Mouse (Mus musculus): ENCODE results near the gene Hand1. TPM values are rescaled to one million over a fixed set of nuclear protein-coding genes. Genes with fewer than 3 reads are reported as not detected.
"Not testable (repeated sequence)": the region's sequence is repeated elsewhere in the genome, so short reads cannot be mapped to it uniquely, and the experiment has no call there.

Hand1 gene
- total and polyA plus RNA-seq, 3 experiments, result 7.7 to 23.8 (median 18.8) TPM

- no peak for DNase-seq
These were observed 1.4 kb upstream of the Hand1 start for GRCm38 (mm10) chr11:57834031-57834430.

DNA sequence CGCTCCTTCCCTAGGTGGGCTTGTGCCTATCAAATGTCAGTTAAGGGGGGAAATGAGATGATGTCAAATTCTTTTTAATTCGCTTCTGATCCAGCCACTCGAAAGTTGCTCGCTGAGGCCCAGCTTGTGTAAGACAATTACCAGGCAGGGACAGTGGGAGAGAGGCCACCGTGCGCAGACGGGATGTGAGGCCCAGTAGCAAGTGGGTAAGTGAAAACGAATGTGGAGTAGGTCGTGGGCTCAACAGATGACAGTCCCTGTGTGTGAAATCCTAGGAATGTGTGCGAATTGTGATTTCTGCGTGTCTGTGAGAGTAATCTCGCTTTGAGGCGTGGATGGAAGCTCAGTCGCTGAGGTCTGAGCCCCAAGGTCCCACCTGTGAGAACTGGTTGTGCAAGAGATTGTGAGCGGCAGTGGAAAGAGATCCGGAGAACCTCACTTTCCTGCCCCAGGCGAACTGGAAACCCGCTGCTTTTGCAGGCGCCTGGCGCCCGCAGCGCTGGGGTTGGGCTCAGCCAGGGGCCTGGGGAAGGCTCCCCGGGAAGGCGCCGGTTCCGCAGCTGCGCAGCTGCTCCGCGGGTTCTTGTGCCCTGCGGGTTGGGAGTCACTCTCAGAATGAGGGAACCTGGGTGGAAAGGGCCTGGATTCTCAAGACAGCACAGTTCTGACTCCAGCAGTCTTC is 819 bp upstream of the Hand1 start:
- no peak for DNase-seq

DNA sequence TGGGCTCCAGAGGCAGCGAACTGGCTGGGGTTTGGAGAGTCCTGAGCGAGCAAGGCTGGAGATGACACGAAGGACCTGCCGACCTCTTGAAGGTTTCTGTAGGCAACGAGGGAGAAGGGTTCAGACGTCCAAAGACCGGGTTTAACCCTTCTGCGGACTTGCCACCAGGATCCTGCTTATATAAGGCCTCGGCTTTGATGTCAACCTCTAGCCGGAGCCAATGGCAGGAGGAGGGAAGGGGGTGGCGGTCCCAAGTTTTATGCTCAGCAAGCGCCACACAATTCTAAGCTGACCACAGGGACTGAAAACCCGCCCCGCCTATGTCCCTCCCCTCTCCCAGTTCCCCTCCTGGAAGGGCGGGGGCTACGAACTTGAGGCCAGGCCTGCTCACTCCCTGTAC is 757 bp downstream of the Hand1 start:
- no peak for DNase-seq

GRCm38 (mm10) chr11:57831281-57831781 is 1.3 kb downstream of the Hand1 start:
- no peak for DNase-seq

DNA sequence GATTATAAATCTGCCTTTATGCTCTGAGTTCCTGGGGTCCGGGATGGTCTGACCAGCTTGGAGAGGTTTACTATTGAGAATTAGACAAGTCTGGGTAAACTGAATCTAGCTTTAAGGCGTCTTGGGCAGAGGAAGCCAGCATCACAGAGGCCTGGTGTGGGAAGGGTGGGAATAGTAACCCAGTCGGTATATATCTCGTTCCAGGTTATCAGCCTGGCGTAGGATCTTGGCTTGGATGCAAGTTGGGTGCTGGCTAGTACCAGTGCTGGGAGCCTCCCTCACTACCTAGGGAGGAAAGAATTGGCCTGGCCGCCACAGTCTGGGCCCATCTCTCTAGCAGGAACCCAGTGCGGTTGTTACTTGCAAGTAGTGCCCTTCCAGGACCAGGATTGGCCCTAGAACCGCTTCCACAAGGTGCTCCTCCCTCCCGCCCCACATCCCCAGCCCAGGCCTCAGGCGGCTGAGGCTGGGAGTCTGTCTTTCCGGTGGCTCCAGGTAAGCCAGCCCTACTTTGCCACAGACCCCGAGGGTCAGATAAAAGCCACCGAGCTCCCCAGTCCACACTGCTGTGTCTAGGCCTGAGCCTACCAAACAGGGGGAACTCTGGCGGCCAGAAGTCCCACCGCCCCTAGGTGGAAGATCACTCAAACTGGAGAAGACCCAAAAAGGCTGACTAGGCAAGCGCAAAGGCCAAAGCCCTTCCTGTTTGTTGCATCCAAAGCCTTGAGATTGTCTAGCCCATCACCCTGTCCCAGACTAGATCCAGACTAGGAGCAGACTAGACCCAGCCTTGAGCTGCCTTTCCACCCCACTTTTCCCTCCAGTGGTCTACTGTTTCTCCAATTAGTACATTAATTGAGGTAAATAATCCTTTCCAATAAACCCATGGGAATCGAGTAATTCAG is 2.5 kb downstream of the Hand1 start:
- no peak for DNase-seq

DNA sequence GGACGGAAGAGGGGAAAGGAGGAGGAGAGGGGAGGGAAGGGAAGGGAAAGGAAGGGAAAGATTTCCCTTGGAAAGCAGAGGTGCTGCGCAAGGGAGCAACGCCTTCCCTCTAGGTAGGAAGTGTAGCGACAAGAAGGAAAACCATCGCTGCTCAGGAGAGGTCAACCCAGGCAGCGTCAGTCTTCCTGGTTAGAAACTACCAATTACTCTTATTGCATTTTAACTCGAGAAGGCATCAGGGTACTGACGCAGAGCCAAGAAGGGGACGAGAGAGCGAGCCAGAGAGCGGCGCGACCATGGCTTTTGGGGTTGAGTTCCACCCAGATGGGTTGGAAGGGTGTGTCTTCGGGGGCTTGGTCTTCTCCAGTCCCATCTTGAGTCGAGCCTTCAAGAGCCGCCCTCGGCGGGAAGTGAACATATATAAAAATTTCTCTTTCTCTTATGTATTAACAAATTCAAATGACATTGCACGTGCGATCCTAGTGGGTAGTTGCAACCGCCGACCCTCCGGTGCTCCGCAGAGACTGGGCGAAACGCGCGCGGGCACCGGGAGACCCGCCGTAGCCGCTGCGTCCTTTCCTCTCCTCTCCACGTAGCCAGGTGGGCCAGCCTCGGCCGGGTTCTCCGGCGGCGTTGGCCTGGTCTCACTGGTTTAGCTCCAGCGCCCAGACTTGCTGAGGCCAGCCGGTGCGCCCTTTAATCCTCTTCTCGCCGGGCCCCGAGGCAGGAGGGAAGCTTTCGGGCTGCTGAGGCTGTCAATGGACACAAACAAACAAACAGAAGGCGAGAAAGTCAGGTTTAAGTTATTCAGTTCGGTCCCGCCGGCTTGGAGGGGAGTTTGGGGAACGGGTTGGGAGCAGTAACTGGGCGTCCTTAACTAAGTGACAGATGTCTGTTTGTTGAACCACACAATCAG is 3.4 kb downstream of the Hand1 start:
- DNase-seq, result no peak

GRCm38 (mm10) chr11:57827915-57828545 is 4.6 kb downstream of the Hand1 start:
- DNase-seq, result no peak

DNA sequence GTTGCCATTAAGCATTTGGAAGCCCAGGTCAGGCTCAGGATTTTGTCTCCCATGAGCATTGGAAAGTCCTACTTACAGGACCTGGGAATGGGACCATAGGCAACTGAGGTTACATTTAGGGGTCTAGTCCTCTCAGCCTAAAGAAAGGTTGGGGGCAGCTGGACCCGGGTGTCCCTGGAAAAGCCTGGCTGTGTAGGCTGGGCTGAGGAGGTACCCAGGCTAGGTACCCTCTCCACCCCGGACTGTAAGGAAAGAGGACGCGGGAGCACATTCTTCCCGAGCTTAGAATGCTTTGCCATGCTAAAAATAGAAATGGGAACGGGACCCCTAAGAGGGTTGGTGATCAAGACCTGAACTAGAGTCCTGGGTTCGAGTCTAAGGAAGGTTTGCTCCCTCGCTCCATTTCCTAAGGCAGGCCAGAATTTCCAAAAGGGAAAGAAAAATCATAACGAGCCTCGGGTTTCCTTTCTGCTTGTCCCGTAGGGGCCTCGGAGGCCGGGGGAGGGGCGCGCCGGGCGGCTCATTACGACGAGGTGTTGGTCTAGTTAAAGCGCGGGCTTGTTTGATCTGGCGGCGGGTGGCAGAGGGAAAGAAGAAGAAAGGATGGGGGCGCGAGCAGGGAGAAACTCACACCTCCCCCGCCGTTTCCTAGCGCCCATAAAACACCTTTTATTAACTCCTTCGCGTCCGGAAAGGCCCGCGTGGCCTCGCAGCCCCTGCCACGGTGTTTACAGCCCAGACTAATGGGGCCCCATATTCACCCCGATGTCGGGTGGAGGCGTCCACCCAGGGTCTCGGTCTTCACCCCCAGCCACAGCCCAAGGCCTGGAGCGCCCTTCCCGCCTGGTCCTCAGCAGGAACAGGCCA is 5.3 kb downstream of the Hand1 start:
- no peak for DNase-seq

DNA sequence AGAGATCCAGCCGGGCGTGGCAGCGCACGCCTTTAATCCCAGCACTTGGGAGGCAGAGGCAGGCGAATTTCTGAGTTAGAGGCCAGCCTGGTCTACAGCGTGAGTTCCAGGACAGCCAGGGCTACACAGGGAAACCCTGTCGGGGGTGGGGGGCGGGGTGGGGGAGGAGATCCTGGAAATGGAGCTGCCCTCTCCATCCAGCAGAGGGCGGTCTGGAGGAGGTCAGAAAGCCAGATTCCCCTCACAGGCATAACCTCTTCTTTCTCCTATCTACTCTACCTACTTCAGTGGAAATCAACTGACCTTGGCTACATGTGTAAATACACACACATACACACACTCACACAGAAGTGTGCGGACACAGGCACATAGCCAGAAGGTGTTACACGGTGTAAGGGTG is 7.4 kb downstream of the Hand1 start:
- DNase-seq, result not testable (repeated sequence)

- DNase-seq, result no peak
These were observed 8.9 kb downstream of the Hand1 start for GRCm38 (mm10) chr11:57823714-57824113.

GRCm38 (mm10) chr11:57823159-57823558 is 9.5 kb downstream of the Hand1 start:
- DNase-seq, result not testable (repeated sequence)

GRCm38 (mm10) chr11:57819999-57820581 is 12.5 kb downstream of the Hand1 start:
- DNase-seq, result peak; percentile 84

GRCm38 (mm10) chr11:57818189-57818588 is 14.4 kb downstream of the Hand1 start:
- DNase-seq, result no peak

- DNase-seq, result no peak
These were observed 19.0 kb downstream of the Hand1 start for GRCm38 (mm10) chr11:57813641-57814040.

GRCm38 (mm10) chr11:57812212-57812611 is 20.4 kb downstream of the Hand1 start:
- no peak for DNase-seq

GRCm38 (mm10) chr11:57811006-57811405 is 21.6 kb downstream of the Hand1 start:
- no peak for DNase-seq

- no peak for DNase-seq
These were observed 22.9 kb downstream of the Hand1 start for GRCm38 (mm10) chr11:57809732-57810098.

GRCm38 (mm10) chr11:57809017-57809731 is 23.4 kb downstream of the Hand1 start:
- DNase-seq, result no peak

DNA sequence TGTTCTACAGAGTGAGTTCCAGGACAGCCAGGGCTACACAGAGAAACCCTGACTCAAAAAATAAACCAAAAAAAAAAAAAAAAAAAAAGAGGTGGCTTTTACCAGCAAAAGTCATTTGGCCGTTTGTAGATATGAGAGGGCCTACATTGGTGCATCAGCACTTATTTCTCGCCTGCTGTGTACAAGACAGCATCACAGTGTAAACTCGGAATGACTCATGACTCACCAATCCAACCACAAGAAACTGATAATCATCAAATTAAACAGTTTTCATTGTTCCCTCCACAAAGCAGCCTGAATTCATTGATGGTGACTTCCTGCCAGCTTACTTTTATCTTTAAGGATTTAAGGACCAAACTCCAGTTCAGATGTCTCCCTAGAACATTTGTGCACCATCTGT is 27.6 kb downstream of the Hand1 start:
- DNase-seq, result no peak

DNA sequence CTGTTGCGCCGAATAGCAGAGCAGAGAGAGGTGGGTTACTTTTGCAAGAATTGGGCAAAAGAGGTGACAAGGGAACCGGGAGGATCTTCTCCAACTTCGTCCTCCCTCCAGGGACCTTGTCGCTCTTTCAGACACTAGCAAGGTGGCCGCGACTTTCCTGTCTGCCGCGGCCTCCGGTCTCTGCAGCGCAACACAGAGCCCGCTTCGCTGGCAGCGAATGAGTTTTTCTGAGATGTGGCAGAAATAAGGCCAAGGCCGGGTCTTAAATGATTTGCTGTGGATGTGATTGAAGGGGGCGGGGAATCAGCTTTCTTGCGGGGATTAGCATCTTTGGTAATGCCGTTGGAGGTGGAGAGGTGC is 30.1 kb downstream of the Hand1 start:
- DNase-seq, result peak; percentile 78
